Mouse (Mus musculus): ENCODE data around the gene Prcp.
A peak's percentile ranks its signal among the peaks of the same experiment; 100 is the strongest.

The Prcp gene

DNA sequence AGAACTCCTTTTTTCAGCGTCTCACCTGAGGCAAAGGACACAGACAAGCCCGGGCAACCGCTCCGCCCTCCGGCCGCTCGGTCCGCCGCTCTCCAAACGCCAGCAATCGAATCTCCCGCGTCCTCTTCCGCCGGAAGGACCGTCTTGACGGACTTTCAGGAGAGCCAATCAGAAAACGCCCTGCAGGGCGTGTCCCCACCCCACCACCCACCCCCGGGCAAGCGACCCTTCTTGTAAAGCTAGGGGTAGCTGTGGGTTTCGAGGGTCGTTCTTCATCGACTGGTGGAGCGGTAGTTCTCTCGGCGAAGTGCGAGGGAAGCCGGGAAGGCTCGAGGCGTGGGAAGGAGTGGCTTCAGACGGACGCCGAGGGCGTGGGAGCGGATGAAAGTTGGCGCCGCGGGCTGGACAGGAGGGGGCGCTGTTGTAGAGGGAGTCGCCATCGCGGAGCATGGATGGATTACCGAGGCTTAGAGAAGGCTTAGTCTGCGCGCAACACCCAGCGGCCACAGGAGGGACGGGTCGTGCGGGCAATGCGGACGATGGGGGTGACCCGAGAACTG is at the start of gene Prcp, which contains the start of gene Ddias:
Gene Prcp, plus strand, starts transcription at position 355 of the 560 bp plus-strand sequence.
Gene Ddias, minus strand, starts transcription at position 132 of the 560 bp plus-strand sequence.
- TF ChIP-seq GATA4 (IDR thresholded peaks at IDR 0.05; ENCODE audit: insufficient replicate concordance, low read length): no peak

DNA sequence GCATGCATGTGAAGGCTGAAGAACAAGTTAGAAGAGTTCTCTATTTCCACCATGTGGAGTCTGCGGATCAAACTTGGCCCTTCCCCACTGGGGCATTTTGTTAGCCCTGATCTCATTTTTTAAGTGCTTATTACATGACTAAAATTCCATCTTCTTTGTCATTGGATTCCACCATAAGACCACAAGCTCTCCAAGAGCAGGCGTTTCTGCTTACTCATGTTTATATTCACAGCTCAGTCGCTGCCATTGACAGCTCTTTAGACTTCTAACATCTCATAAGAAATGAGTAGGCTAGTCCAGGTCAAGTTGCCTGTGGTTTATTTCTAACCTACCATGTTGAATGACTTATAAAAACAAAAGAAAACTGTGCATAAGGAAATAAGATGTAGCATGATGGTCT is 48.0 kb upstream of the Prcp start:
- no peak for TF ChIP-seq GATA4 (IDR thresholded peaks at IDR 0.05; ENCODE audit: insufficient replicate concordance, low read length)

- TF ChIP-seq GATA4 (IDR thresholded peaks at IDR 0.05; ENCODE audit: insufficient replicate concordance, low read length): no peak
Measured at GRCm38 (mm10) chr7:92827981-92828380, 46.3 kb upstream of the Prcp start.

DNA sequence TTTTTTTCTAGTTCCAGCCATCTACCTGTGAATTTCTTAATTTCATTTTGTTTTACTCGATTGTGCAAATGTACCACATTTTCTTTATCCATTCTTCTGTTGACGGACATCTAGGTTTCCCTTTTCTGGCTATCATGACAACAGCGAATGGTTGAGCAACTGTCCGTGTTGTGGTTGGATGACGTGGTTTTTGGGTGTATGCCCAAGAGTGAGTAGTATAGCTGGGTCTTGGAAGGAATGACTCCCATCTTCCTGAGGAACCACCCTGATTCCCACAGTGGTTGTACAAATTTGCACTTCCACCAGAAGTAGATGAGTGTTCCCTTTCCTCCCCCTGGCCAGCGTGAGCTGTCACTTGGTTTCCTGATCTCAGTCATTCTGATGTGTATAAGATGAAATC is 41.9 kb upstream of the Prcp start:
- TF ChIP-seq GATA4 (IDR thresholded peaks at IDR 0.05; ENCODE audit: insufficient replicate concordance, low read length): no peak

GRCm38 (mm10) chr7:92834391-92834790 is 39.9 kb upstream of the Prcp start:
- TF ChIP-seq GATA4 (IDR thresholded peaks at IDR 0.05; ENCODE audit: insufficient replicate concordance, low read length): peak; percentile 31; the same call in 1 of the 2 replicates

DNA sequence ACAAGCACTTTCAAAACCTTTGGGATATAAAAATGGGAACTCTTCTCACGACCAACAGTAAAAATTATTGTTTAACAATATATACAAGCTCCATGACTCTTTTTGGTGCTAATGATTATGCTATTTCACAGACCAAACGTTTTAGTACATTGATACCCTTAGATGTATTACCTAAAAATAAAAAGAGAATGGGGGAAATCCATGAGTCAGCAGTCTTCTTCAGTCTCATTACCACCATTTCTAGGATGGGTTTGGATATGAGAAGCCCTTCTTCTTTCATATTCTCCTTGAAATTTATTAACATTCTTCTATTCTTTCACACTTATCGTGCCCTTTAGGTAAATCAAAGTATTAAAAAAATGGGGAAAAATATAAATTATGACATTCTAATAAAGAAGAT is 37.8 kb upstream of the Prcp start:
- no peak for TF ChIP-seq GATA4 (IDR thresholded peaks at IDR 0.05; ENCODE audit: insufficient replicate concordance, low read length)

GRCm38 (mm10) chr7:92837226-92837625 is 37.0 kb upstream of the Prcp start:
- TF ChIP-seq GATA4 (IDR thresholded peaks at IDR 0.05; ENCODE audit: insufficient replicate concordance, low read length): no peak

DNA sequence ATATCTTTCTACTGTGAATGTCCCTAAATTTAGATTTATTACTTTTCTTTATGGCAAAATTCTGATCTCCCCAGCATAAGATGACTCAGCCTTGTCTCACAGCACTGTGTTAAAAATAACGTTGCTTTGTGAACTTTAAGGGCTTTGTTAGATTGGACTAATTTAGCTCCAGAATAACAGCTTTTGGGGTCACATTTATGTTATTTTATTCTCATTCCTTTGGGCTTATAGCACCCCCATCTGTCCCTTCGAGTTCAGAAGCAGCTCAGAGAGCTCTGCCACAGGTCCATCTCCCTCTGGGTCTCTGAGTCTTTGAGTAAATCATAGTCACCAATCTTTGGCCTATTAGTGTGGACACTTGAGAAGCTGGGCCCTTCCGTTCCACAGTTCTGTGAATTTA is 36.4 kb upstream of the Prcp start:
- TF ChIP-seq GATA4 (IDR thresholded peaks at IDR 0.05; ENCODE audit: insufficient replicate concordance, low read length): no peak

GRCm38 (mm10) chr7:92842254-92842653 is 32.0 kb upstream of the Prcp start:
- no peak for TF ChIP-seq GATA4 (IDR thresholded peaks at IDR 0.05; ENCODE audit: insufficient replicate concordance, low read length)

- TF ChIP-seq GATA4 (IDR thresholded peaks at IDR 0.05; ENCODE audit: insufficient replicate concordance, low read length): no peak
Measured at GRCm38 (mm10) chr7:92848246-92848645, 26.0 kb upstream of the Prcp start.

DNA sequence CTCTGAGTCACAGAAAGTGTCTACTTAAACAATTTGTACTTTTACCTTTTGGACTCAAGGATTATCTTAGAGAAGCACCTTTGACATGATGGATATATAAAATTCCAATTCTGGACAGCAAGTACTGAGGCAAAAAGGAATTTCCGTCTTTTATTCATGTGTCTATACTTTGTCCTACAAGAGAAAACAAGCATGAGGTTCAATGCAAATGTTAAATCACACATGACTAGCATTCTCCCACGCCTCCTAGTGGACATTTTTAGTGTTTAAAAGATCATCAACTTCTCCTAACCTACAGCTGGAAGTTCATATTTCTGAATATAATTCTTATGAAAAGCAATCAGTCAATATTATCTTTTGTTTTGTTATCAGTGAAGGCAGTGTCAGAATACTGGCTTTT is 7.7 kb upstream of the Prcp start:
- TF ChIP-seq GATA4 (IDR thresholded peaks at IDR 0.05; ENCODE audit: insufficient replicate concordance, low read length): no peak

DNA sequence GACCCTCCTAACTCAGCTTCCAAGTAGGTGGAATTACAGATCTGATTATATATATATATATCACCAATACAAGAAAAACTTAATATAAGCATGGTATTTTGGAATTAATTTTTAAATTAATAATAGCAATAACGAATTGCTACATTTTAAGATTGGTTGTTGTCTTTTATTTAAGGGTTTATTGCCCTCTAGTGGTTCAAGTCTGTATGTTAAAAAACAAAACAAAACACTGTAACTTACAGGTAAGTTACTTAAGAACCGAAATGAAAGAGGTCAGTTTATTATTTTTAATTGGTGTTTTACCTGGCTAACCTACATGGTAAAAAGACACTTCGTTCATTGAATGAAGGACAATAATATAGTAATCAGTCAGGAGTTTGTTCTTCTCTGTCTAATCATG is 4.1 kb upstream of the Prcp start:
- no peak for TF ChIP-seq GATA4 (IDR thresholded peaks at IDR 0.05; ENCODE audit: insufficient replicate concordance, low read length)

GRCm38 (mm10) chr7:92871596-92871995 is 2.7 kb upstream of the Prcp start:
- no peak for TF ChIP-seq GATA4 (IDR thresholded peaks at IDR 0.05; ENCODE audit: insufficient replicate concordance, low read length)

- TF ChIP-seq GATA4 (IDR thresholded peaks at IDR 0.05; ENCODE audit: insufficient replicate concordance, low read length): peak; percentile 77
Measured at GRCm38 (mm10) chr7:92874761-92875408, 615 bp downstream of the Prcp start.

GRCm38 (mm10) chr7:92876066-92876465 is 1.8 kb downstream of the Prcp start:
- TF ChIP-seq GATA4 (IDR thresholded peaks at IDR 0.05; ENCODE audit: insufficient replicate concordance, low read length): no peak

GRCm38 (mm10) chr7:92876538-92876937 is 2.3 kb downstream of the Prcp start:
- TF ChIP-seq GATA4 (IDR thresholded peaks at IDR 0.05; ENCODE audit: insufficient replicate concordance, low read length): no peak
